Mouse (Mus musculus) G1E (cell line): ENCODE measurements at regions not wholly inside any gene's neighbourhood (a gene's known extent, or its start where the extent isn't known, plus 50 kb on each side); places are given as distances from the start of the nearest gene placed in this dataset.

Source experiments
- CTCF ChIP-seq: IDR thresholded peaks from 2 replicates; pipeline ENCODE4 v1.5.1; 2012; ENCODE audit warnings: low read depth, low read length, inconsistent platforms, mixed read lengths
- TAL1 ChIP-seq: conservative IDR thresholded peaks from 2 replicates; pipeline ENCODE4 v1.6.1; 2012; ENCODE audit warnings: low read depth, low read length, inconsistent platforms, mixed read lengths

DNA sequence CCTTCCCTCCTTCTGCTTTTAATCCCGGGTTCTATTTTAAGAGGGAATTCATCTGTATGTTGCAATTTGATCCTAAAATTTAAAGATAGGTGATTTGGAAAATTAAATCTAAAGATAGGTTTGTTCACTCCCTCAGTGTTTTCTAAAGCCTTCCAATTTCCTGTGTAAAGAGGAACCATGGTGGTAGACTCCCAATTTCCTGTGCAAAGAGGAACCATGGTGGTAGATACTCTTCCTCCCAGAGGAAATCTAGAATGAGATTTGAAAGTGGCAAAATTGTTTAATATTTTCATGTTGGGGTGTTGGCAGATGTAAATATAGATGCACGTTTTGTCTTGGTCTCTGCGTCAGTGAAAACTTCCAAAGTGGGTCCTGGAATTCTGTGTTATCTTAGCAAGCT lies 75.5 kb upstream of the Fermt1 start:
- no peak for TF ChIP-seq TAL1
- TF ChIP-seq CTCF = no peak
